In genomic region chr15:78862280-78862679, GRCm38 (mm10) we compare ENCODE assay signal across 30 mouse cellular contexts. TPM values are rescaled to one million over a fixed set of nuclear protein-coding genes. Genes with fewer than 3 reads are reported as not detected.
DNase-seq lines count a peak whose midpoint lies in the region; ATAC-seq and TF ChIP-seq lines count a peak whose summit lies in the region.
"Had no signal": no experiment of that assay in that cellular context is flagged by ENCODE, and none has a peak within 500 bp of the region (broad histone marks: within the 10 kb centered on the region; RNA-seq: fewer than 3 reads in every experiment).

No protein-coding gene starts in this region.

- DNase-seq in spleen, adult 2 months (ENCODE audit: low read depth in 1 of 2, low spot score in 2 of 2), result no peak
- DNase-seq in spleen, postnatal 4 days (ENCODE audit: low spot score in 2 of 2), result no peak
- no peak for DNase-seq in adrenal gland, postnatal 25 days
- no peak for DNase-seq in T-cell, adult 2 months (ENCODE audit: low spot score)
- DNase-seq: adrenal gland, adult 8-10 months; adrenal gland, postnatal 14 days; cerebellum, adult 11 months; cerebellum, adult 18-20 months; cerebellum, adult 8-10 months; cerebellum, adult 9-11 months; cerebellum, postnatal 14 days; cerebellum, postnatal 36 days; embryo, embryonic 11 days; forebrain, postnatal 0 days had no signal

- no peak for TF ChIP-seq CTCF in spleen, adult 2 months (IDR thresholded peaks at IDR 0.05; ENCODE audit: extremely low read depth, insufficient read depth, insufficient read length, insufficient replicate concordance)
- no peak for TF ChIP-seq CTCF in bone marrow macrophage, adult 2 months (IDR thresholded peaks at IDR 0.05; ENCODE audit: low read depth, low read length)

- peak overlapping the region; percentile 36; the same call in 1 of the 2 replicates for H3K27ac ChIP-seq in spleen, adult 2 months (ENCODE audit: insufficient read depth, low read length)
- H3K27ac ChIP-seq in bone marrow macrophage, adult 2 months (ENCODE audit: insufficient read depth, low read depth, low read length), result peak overlapping the region; percentile 82
- H3K27ac ChIP-seq: embryonic facial prominence, embryonic 13.5 days; embryonic facial prominence, embryonic 15.5 days; forebrain, embryonic 10.5 days; forebrain, embryonic 12.5 days had no signal

- H3K27me3 ChIP-seq in spleen, adult 2 months (ENCODE audit: control insufficient read depth, insufficient read depth, low read length), result no peaks in the 10 kb centered on the region
- H3K27me3 ChIP-seq: embryonic facial prominence, embryonic 13.5 days; embryonic facial prominence, embryonic 15.5 days had no signal

- WGBS in spleen, adult 2 months, result 48% methylated on average over 5 of the region's 5 CpGs

- no peak for TF ChIP-seq POLR2A in spleen, adult 2 months (IDR thresholded peaks at IDR 0.05; ENCODE audit: low read depth, low read length)
- no peak for TF ChIP-seq POLR2A in bone marrow macrophage, adult 2 months (IDR thresholded peaks at IDR 0.05; ENCODE audit: borderline replicate concordance, low read depth, low read length)

- peaks cover 6% of the 10 kb centered on the region; the same call in 1 of the 2 replicates for H3K4me1 ChIP-seq in spleen, adult 2 months (ENCODE audit: control insufficient read depth, insufficient read depth, insufficient read length)
- peaks cover 44% of the 10 kb centered on the region for H3K4me1 ChIP-seq in bone marrow macrophage, adult 2 months (ENCODE audit: control insufficient read depth, insufficient read depth, low read length)
- H3K4me1 ChIP-seq: forebrain, embryonic 12.5 days had no signal

- no peaks in the 10 kb centered on the region for H3K36me3 ChIP-seq in spleen, adult 2 months (ENCODE audit: control insufficient read depth, insufficient read depth, low read length)
- H3K36me3 ChIP-seq: embryonic facial prominence, embryonic 13.5 days; embryonic facial prominence, embryonic 15.5 days; forebrain, embryonic 10.5 days; forebrain, embryonic 12.5 days had no signal

- H3K4me3 ChIP-seq in spleen, adult 2 months (ENCODE audit: extremely low read depth, insufficient read depth, insufficient read length), result no peak overlapping the region
- H3K4me3 ChIP-seq in bone marrow macrophage, adult 2 months (ENCODE audit: insufficient read depth, low read length), result no peak overlapping the region
- H3K4me3 ChIP-seq: embryonic facial prominence, embryonic 13.5 days; embryonic facial prominence, embryonic 15.5 days; erythroblast, embryonic 14.5 days; forebrain, embryonic 10.5 days; forebrain, embryonic 12.5 days had no signal

- peak; percentile 54 for ATAC-seq in monocyte, adult 5-6 weeks (replicated peaks; ENCODE audit: insufficient number of reproducible peaks, low FRiP score, low TSS enrichment, poor library complexity, severe bottlenecking)
- ATAC-seq: activated CD4-positive, CD25-positive, alpha-beta regulatory T cell, adult 4 months; forebrain, embryonic 14.5 days; forebrain, postnatal 0 days had no signal

RNA-seq across cellular contexts. Expression of gene Lgals2, which starts 7.0 kb away (rescaled TPM):
- 0.32 and 0.73 TPM in 2 replicates for polyA plus RNA-seq in spleen, adult 2 months (2012; rRNA removed)
- not detected in 2 replicates for polyA plus RNA-seq in bone marrow macrophage, adult 2 months (2012; ENCODE audit: insufficient read depth, insufficient read length, missing spikeins)
- not detected in 3 replicates for total RNA-seq in monocyte, adult 5-6 weeks (2017)
- total RNA-seq in adrenal gland, postnatal 25 days (2021), result not detected in 2 replicates
- total RNA-seq: adrenal gland, adult 8-10 months; common myeloid progenitor, adult 5-6 weeks; forebrain, postnatal 0 days; MEL had no signal
- polyA plus RNA-seq: activated CD4-positive, CD25-positive, alpha-beta regulatory T cell, adult 4 months; embryonic facial prominence, embryonic 11.5 days; embryonic facial prominence, embryonic 13.5 days; erythroblast, embryonic 14.5 days; forebrain, embryonic 10.5 days; forebrain, embryonic 12.5 days; forebrain, embryonic 14.5 days; forebrain, postnatal 0 days had no signal

RNA-seq across cellular contexts. Expression of gene Gga1, which starts 14.7 kb away (rescaled TPM):
- 70.2 and 89.3 TPM in 2 replicates for polyA plus RNA-seq in spleen, adult 2 months (2012; rRNA removed)
- polyA plus RNA-seq in bone marrow macrophage, adult 2 months (2012; ENCODE audit: insufficient read depth, insufficient read length, missing spikeins), result 68.7 and 76.5 TPM in 2 replicates
- total RNA-seq in monocyte, adult 5-6 weeks (2017), result 18.3 to 37.9 TPM (median 20.8 TPM) in 3 replicates
- total RNA-seq in adrenal gland, postnatal 25 days (2021), result 58.1 and 61.5 TPM in 2 replicates

RNA-seq across cellular contexts. Expression of gene Cdc42ep1, which starts 19.9 kb away (rescaled TPM):
- 29.6 and 31.3 TPM in 2 replicates for polyA plus RNA-seq in spleen, adult 2 months (2012; rRNA removed)
- polyA plus RNA-seq in bone marrow macrophage, adult 2 months (2012; ENCODE audit: insufficient read depth, insufficient read length, missing spikeins), result 0.31 and 0.36 TPM in 2 replicates
- total RNA-seq in monocyte, adult 5-6 weeks (2017), result 0.29 to 1.2 TPM (median 0.75 TPM) in 3 replicates
- total RNA-seq in adrenal gland, postnatal 25 days (2021), result 38.8 and 43.4 TPM in 2 replicates
- total RNA-seq: common myeloid progenitor, adult 5-6 weeks had no signal
- polyA plus RNA-seq: activated CD4-positive, CD25-positive, alpha-beta regulatory T cell, adult 4 months had no signal

RNA-seq across cellular contexts. Expression of gene Gm49510, which starts 37.2 kb away (rescaled TPM):
- polyA plus RNA-seq in spleen, adult 2 months (2012; rRNA removed), result 0.12 and 0.13 TPM in 2 replicates
- polyA plus RNA-seq in bone marrow macrophage, adult 2 months (2012; ENCODE audit: insufficient read depth, insufficient read length, missing spikeins), result not detected in 2 replicates
- 1.7 to 3.9 TPM (median 1.9 TPM) in 3 replicates for total RNA-seq in monocyte, adult 5-6 weeks (2017)
- not detected in 2 replicates for total RNA-seq in adrenal gland, postnatal 25 days (2021)
- total RNA-seq: adrenal gland, adult 18-20 months; adrenal gland, postnatal 14 days; adrenal gland, postnatal 4 days; common myeloid progenitor, adult 5-6 weeks; ES-E14; forebrain, postnatal 0 days had no signal
- polyA plus RNA-seq: activated CD4-positive, CD25-positive, alpha-beta regulatory T cell, adult 4 months; brain, embryonic 14.5 days; forebrain, embryonic 12.5 days; forebrain, embryonic 14.5 days; forebrain, postnatal 0 days had no signal

RNA-seq across cellular contexts. Expression of gene Sh3bp1, which starts 37.3 kb away (rescaled TPM):
- 182 and 272 TPM in 2 replicates for polyA plus RNA-seq in spleen, adult 2 months (2012; rRNA removed)
- 158 and 180 TPM in 2 replicates for polyA plus RNA-seq in bone marrow macrophage, adult 2 months (2012; ENCODE audit: insufficient read depth, insufficient read length, missing spikeins)
- total RNA-seq in monocyte, adult 5-6 weeks (2017), result 18.5 to 41.3 TPM (median 19.2 TPM) in 3 replicates
- 6.1 and 8.8 TPM in 2 replicates for total RNA-seq in adrenal gland, postnatal 25 days (2021)

Comparison
In these comparisons a context has a peak if more than half of its experiments do, and no peak if none do; other contexts are left out.
1. RNA of gene Cdc42ep1, which starts 19.9 kb away (total RNA-seq): 38.8 to 43.4 TPM in adrenal gland, postnatal 25 days; 0.29 to 1.2 TPM in monocyte, adult 5-6 weeks; every median in the first group is over 10 times any median in the second.